Mouse (Mus musculus): ENCODE measurements at regions not wholly inside any gene's neighbourhood (a gene's known extent, or its start where the extent isn't known, plus 50 kb on each side); places are given as distances from the start of the nearest gene placed in this dataset.

GRCm38 (mm10) chr11:40600773-40601571 is 94.0 kb downstream of the Mat2b start:
- no peak for TF ChIP-seq CTCF (IDR thresholded peaks at IDR 0.05; ENCODE audit: low read depth, low read length)
- no peak for TF ChIP-seq TAL1 (conservative IDR thresholded peaks at IDR 0.05; ENCODE audit: low read depth, low read length)
- no peak for TF ChIP-seq GATA1 (IDR thresholded peaks at IDR 0.05; ENCODE audit: borderline replicate concordance, low read length)
- no peak for TF ChIP-seq GATA2 (IDR thresholded peaks at IDR 0.05; ENCODE audit: borderline replicate concordance, low read depth, low read length)
